Comparison of ENCODE assay signal across 8 mouse cellular contexts in genomic region chr14:41090777-41091176, GRCm38 (mm10). TPM values are rescaled to one million over a fixed set of nuclear protein-coding genes. Genes with fewer than 3 reads are reported as not detected.
A peak's percentile ranks its signal among the peaks of the same experiment; 100 is the strongest.
DNase-seq lines count a peak whose midpoint lies in the region; ATAC-seq lines count a peak whose summit lies in the region.

No protein-coding gene starts in this region.

- peak; percentile 61; the same call in 1 of the 2 replicates for ATAC-seq in frontal cortex, adult (ENCODE audit: low TSS enrichment)

- no peak for DNase-seq in frontal cortex, postnatal 10 days (ENCODE audit: low spot score in 2 of 2)
- DNase-seq in testis, postnatal 10 days (ENCODE audit: low spot score): peak; percentile 54
- no peak for DNase-seq in testis, postnatal 14 days (ENCODE audit: low spot score)
- peak; percentile 21 for DNase-seq in embryo, embryonic 9.5 days (ENCODE audit: extremely low spot score)
- DNase-seq in lung, postnatal 14 days: peak; percentile 42
- DNase-seq in layer of hippocampus, postnatal 10 days (ENCODE audit: low spot score in 2 of 2): no peak
- DNase-seq in left cerebral cortex, adult 8-10 months (ENCODE audit: low spot score in 2 of 2): no peak

RNA-seq across cellular contexts. Expression of gene Mat1a, which starts 14.1 kb away (rescaled TPM):
- not detected for total RNA-seq in layer of hippocampus, postnatal 10 days (2021)
- not detected for total RNA-seq in left cerebral cortex, adult 8-10 months (2022)

RNA-seq across cellular contexts. Expression of gene Dydc1, which starts 18.1 kb away (rescaled TPM):
- not detected for total RNA-seq in layer of hippocampus, postnatal 10 days (2021)
- not detected for total RNA-seq in left cerebral cortex, adult 8-10 months (2022)

RNA-seq across cellular contexts. Expression of gene Dydc2, which starts 21.8 kb away (rescaled TPM):
- 1 to 10 TPM in 1 of 2 experiments, under 1 TPM in 1; 0.71 to 1.2 TPM for total RNA-seq in layer of hippocampus, postnatal 10 days (2021)
- total RNA-seq in left cerebral cortex, adult 8-10 months (2022): 1 to 10 TPM in 2 of 4 experiments, under 1 TPM in 2; 0.78 to 1.3 (median 0.98) TPM

RNA-seq across cellular contexts. Expression of gene Sftpa1, which starts 40.8 kb away (rescaled TPM):
- total RNA-seq in layer of hippocampus, postnatal 10 days (2021): not detected
- total RNA-seq in left cerebral cortex, adult 8-10 months (2022): not detected

Comparison
In these comparisons a context has a peak if more than half of its experiments do, and no peak if none do; other contexts are left out.
1. DNase-seq: peak in testis, postnatal 10 days (single experiment), embryo, embryonic 9.5 days (single experiment) and lung, postnatal 14 days (single experiment); none in frontal cortex, postnatal 10 days (0 of 2), testis, postnatal 14 days (single experiment), layer of hippocampus, postnatal 10 days (0 of 2) and left cerebral cortex, adult 8-10 months (0 of 2).